Mouse (Mus musculus) MEL (cell line): Measurements from ENCODE around the gene Abca2.

Experiments
- CHD1 ChIP-seq: IDR thresholded peaks from 2 replicates; pipeline ENCODE4 v1.6.1; 2012; ENCODE audit warnings: low read depth, mild to moderate bottlenecking, inconsistent platforms, low read length, improper control_type of control experiment
- CTCF ChIP-seq, 3 experiments: IDR thresholded peaks in 2 of 3; conservative IDR thresholded peaks in 1 of 3; 2 replicates each; pipeline ENCODE4 v1.5.1; 2011 to 2012; ENCODE audit warnings: low read length in 3 of 3, low read depth in 2 of 3, mild to moderate bottlenecking in 2 of 3, improper control_type of control experiment in 1 of 3, inconsistent platforms in 1 of 3, mixed read lengths in 1 of 3, moderate library complexity in 1 of 3; ENCODE audit not compliant: control insufficient read depth in 1 of 3, insufficient read depth in 1 of 3, poor library complexity in 1 of 3, severe bottlenecking in 1 of 3
- EP300 ChIP-seq, 2 experiments: IDR thresholded peaks; 2 replicates each; pipeline ENCODE4 v1.6.1; 2011; ENCODE audit warnings: improper control_type of control experiment in 2 of 2, low read length in 2 of 2, low read depth in 1 of 2, mild to moderate bottlenecking in 1 of 2
- ETS1 ChIP-seq: IDR thresholded peaks from 2 replicates; pipeline ENCODE4 v1.6.1; 2012; ENCODE audit warnings: low read depth, mild to moderate bottlenecking, inconsistent platforms, low read length, improper control_type of control experiment, moderate library complexity
- GABPA ChIP-seq: IDR thresholded peaks from 2 replicates; pipeline ENCODE4 v1.6.1; 2012; ENCODE audit warnings: low read depth, mild to moderate bottlenecking, inconsistent platforms, low read length, improper control_type of control experiment, moderate library complexity
- HCFC1 ChIP-seq: IDR thresholded peaks from 2 replicates; pipeline ENCODE4 v1.6.1; 2012; ENCODE audit warnings: low read depth, mild to moderate bottlenecking, inconsistent platforms, low read length, improper control_type of control experiment, moderate library complexity
- KAT2A ChIP-seq: conservative IDR thresholded peaks from 2 replicates; pipeline ENCODE4 v1.6.1; 2012; ENCODE audit warnings: low read depth, low read length, improper control_type of control experiment, inconsistent platforms
- MYC ChIP-seq: IDR thresholded peaks from 2 replicates; pipeline ENCODE4 v1.6.1; 2011; ENCODE audit warnings: low read depth, mild to moderate bottlenecking, low read length, improper control_type of control experiment, moderate library complexity
- NRF1 ChIP-seq: IDR thresholded peaks from 2 replicates; pipeline ENCODE4 v1.6.1; 2014; ENCODE audit warnings: low read depth, mild to moderate bottlenecking, inconsistent platforms, low read length, improper control_type of control experiment, moderate library complexity; ENCODE audit not compliant: poor library complexity, insufficient read depth, severe bottlenecking
- POLR2A ChIP-seq, 2 experiments: IDR thresholded peaks; 2 replicates each; pipeline ENCODE4 v1.6.1; 2011 to 2012; ENCODE audit warnings: low read length in 2 of 2, mild to moderate bottlenecking in 2 of 2, control low read depth in 1 of 2, improper control_type of control experiment in 1 of 2, low read depth in 1 of 2, moderate library complexity in 1 of 2; ENCODE audit not compliant: control insufficient read depth in 1 of 2, insufficient read depth in 1 of 2, poor library complexity in 1 of 2
- RAD21 ChIP-seq: IDR thresholded peaks from 2 replicates; pipeline ENCODE4 v1.6.1; 2011; ENCODE audit warnings: mild to moderate bottlenecking, low read depth, low read length, improper control_type of control experiment
- USF2 ChIP-seq, 2 experiments: IDR thresholded peaks; 2 replicates each; pipeline ENCODE4 v1.6.1; 2011 to 2012; ENCODE audit warnings: improper control_type of control experiment in 2 of 2, low read length in 2 of 2, borderline replicate concordance in 1 of 2, inconsistent platforms in 1 of 2, low read depth in 1 of 2, mild to moderate bottlenecking in 1 of 2; ENCODE audit not compliant: insufficient read depth in 1 of 2
- ZMIZ1 ChIP-seq: IDR thresholded peaks from 2 replicates; pipeline ENCODE4 v1.6.1; 2012; ENCODE audit warnings: low read depth, mild to moderate bottlenecking, inconsistent platforms, low read length, improper control_type of control experiment, moderate library complexity
- ZNF384 ChIP-seq: IDR thresholded peaks from 2 replicates; pipeline ENCODE4 v1.6.1; 2012; ENCODE audit warnings: low read depth, mild to moderate bottlenecking, inconsistent platforms, low read length, improper control_type of control experiment

GRCm38 (mm10) chr2:25469969-25470368 lies 41.5 kb downstream of the Abca2 start, which contains the start of gene Ptgds:
- no peak for TF ChIP-seq ZMIZ1
- no peak for TF ChIP-seq EP300 (IDR thresholded peaks at IDR 0.05; ENCODE audit: low read depth in 1 of 2, low read length in 2 of 2)
- TF ChIP-seq USF2 (IDR thresholded peaks at IDR 0.05; ENCODE audit: borderline replicate concordance in 1 of 2, insufficient read depth in 1 of 2, low read depth in 1 of 2, low read length in 2 of 2) = no peak
- no peak for TF ChIP-seq CTCF (IDR thresholded peaks at IDR 0.05 in 2 of 3, conservative IDR thresholded peaks at IDR 0.05 in 1 of 3; ENCODE audit: control insufficient read depth in 1 of 3, insufficient read depth in 1 of 3, low read depth in 2 of 3, low read length in 3 of 3, poor library complexity in 1 of 3, severe bottlenecking in 1 of 3)
- no peak for TF ChIP-seq HCFC1
- TF ChIP-seq RAD21 = no peak
- no peak for TF ChIP-seq NRF1
- no peak for TF ChIP-seq KAT2A
- TF ChIP-seq GABPA = no peak
- TF ChIP-seq MYC = no peak
- TF ChIP-seq POLR2A (IDR thresholded peaks at IDR 0.05; ENCODE audit: control insufficient read depth in 1 of 2, insufficient read depth in 1 of 2, low read depth in 1 of 2, low read length in 2 of 2, poor library complexity in 1 of 2) = no peak
- no peak for TF ChIP-seq ETS1
- no peak for TF ChIP-seq CHD1
- no peak for TF ChIP-seq ZNF384
